Mouse (Mus musculus): ENCODE data around the gene Hspa1l.

- TF ChIP-seq CTCF (conservative IDR thresholded peaks at IDR 0.05; ENCODE audit: insufficient read depth, insufficient read length, low read depth, low read length) (no peak), POLR2A (IDR thresholded peaks at IDR 0.05; ENCODE audit: low read depth, low read length) (no peak)
Observed at GRCm38 (mm10) chr17:34950514-34951455, 21.7 kb upstream of the Hspa1l start.

All from kidney, adult 2 months (tissue).